Mouse (Mus musculus) small intestine, adult 2 months (tissue): ENCODE measurements at regions not wholly inside any gene's neighbourhood (a gene's known extent, or its start where the extent isn't known, plus 50 kb on each side); places are given as distances from the start of the nearest gene placed in this dataset.

ENCODE experiments used
- CTCF ChIP-seq: fragments of 200-500 bp; IDR thresholded peaks from 2 replicates; pipeline ENCODE4 v1.5.1; 2012; ENCODE audit warnings: low read depth, mild to moderate bottlenecking, control low read depth, inconsistent platforms, low read length, moderate library complexity, mixed read lengths; ENCODE audit not compliant: insufficient replicate concordance, insufficient read length; ENCODE audit errors: extremely low read depth
- POLR2A ChIP-seq: fragments of 200-500 bp; IDR thresholded peaks from 2 replicates; pipeline ENCODE4 v1.6.1; 2012; ENCODE audit warnings: low read depth, mild to moderate bottlenecking, control low read depth, inconsistent platforms, low read length, moderate library complexity

DNA sequence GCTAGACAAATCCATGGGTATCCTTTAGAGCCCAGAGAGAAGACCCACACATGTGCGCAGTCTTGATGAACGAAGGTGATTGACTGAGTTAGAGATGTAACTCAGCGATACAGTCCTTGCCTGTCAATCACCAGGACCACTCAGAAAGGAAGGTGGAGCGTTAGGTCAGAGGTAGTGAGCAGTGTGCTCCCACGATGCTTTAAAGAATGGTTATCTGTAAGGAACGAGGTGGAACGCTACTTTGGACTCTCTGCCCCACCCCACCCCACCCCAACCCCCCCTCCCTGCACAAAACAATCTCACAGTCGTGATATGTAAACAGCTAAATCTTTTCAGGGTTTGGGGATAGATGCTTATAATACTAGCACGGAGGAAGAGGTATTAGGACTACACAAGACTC is 144.0 kb upstream of the Jmjd1c start:
- TF ChIP-seq POLR2A: no peak
- TF ChIP-seq CTCF: no peak
